Comparison of ENCODE assay signal across 8 mouse cellular contexts in the genomic region with DNA sequence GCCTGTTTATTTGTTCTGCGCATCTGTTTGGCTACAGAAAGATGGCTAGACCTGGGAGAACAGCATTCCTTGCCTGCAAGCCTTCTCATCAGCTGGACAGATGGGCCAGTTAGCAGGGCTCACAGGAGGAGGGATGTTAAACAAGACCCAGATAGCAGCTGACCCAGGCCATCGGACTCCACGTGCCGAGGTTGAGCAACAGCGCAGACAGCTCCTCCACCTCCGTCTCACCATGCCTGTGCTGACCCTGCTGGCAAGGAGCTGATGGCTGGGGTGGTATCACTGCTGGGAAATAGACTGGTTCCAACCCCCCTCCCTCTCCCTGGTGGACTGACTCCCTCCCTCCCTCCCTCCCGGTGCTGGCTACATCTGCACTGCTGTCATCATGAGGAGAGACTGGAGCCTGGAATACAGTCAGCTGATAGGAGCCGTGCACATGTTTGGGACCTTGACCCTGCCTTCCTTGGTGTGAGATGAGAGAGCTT.
DNase-seq lines count a peak whose midpoint lies in the region; ATAC-seq and TF ChIP-seq lines count a peak whose summit lies in the region.

No protein-coding gene starts in this region.

- H3K9ac ChIP-seq in intestine, embryonic 16.5 days (ENCODE audit: low read depth, low read length), result no peak overlapping the region
- no peak overlapping the region for H3K9ac ChIP-seq in intestine, postnatal 0 days (ENCODE audit: low read depth, low read length)

- no peak for TF ChIP-seq CTCF in intestine, postnatal 0 days (IDR thresholded peaks at IDR 0.05; ENCODE audit: low read depth)

- no peaks in the 10 kb centered on the region for H3K9me3 ChIP-seq in intestine, embryonic 16.5 days (ENCODE audit: control insufficient read depth, low read length)
- no peaks in the 10 kb centered on the region for H3K9me3 ChIP-seq in intestine, postnatal 0 days (ENCODE audit: control insufficient read depth)

- H3K27me3 ChIP-seq in intestine, embryonic 16.5 days (replicated peaks; ENCODE audit: control insufficient read depth, insufficient read depth, low read length), result no peaks in the 10 kb centered on the region
- H3K27me3 ChIP-seq in intestine, postnatal 0 days (replicated peaks; ENCODE audit: control insufficient read depth, insufficient read depth, low read length), result no peaks in the 10 kb centered on the region

- H3K4me3 ChIP-seq in intestine, embryonic 16.5 days (ENCODE audit: low read length), result no peak overlapping the region
- no peak overlapping the region for H3K4me3 ChIP-seq in intestine, postnatal 0 days (ENCODE audit: low read depth, low read length)

- H3K4me2 ChIP-seq in intestine, embryonic 16.5 days (ENCODE audit: low read depth, low read length), result no peak overlapping the region
- no peak overlapping the region for H3K4me2 ChIP-seq in intestine, postnatal 0 days (replicated peaks; ENCODE audit: low read depth)

- H3K4me1 ChIP-seq in intestine, embryonic 16.5 days (ENCODE audit: control insufficient read depth, insufficient read depth, low read length), result 0 out of 2 replicates have a peak, but pooled peaks cover 3% of the 10 kb centered on the region
- no peaks in the 10 kb centered on the region for H3K4me1 ChIP-seq in intestine, postnatal 0 days (replicated peaks; ENCODE audit: control insufficient read depth, insufficient read depth, low read length)

- peak; percentile 42 for ATAC-seq in intestine, embryonic 16.5 days
- no peak for ATAC-seq in intestine, postnatal 0 days
- ATAC-seq in activated CD4-positive, CD25-positive, alpha-beta regulatory T cell, adult 4 months, result no peak

- H3K36me3 ChIP-seq in intestine, embryonic 16.5 days (ENCODE audit: control insufficient read depth, insufficient read depth, low read length), result no peaks in the 10 kb centered on the region
- H3K36me3 ChIP-seq in intestine, postnatal 0 days (ENCODE audit: control insufficient read depth, insufficient read depth), result no peaks in the 10 kb centered on the region

- H3K27ac ChIP-seq in intestine, embryonic 16.5 days (ENCODE audit: low read length), result no peak overlapping the region
- H3K27ac ChIP-seq in intestine, postnatal 0 days (ENCODE audit: low read depth, low read length), result no peak overlapping the region

- 35% methylated on average over 8 of the region's 8 CpGs for WGBS in intestine, embryonic 16.5 days
- WGBS in intestine, postnatal 0 days, result 29% methylated on average over 8 of the region's 8 CpGs

- DNase-seq in adipocyte (ENCODE audit: low spot score), result peak; percentile 16
- peak; percentile 39 to 57 for DNase-seq in gastrocnemius, adult 8-10 months (ENCODE audit: low spot score in 2 of 2)
- DNase-seq in heart, postnatal 4 days, result peak; percentile 60
- DNase-seq in natural killer cell, adult 2 months (ENCODE audit: low spot score in 2 of 2), result no peak
- no peak for DNase-seq in cerebellum, postnatal 4 days (ENCODE audit: low spot score in 2 of 2)

Comparison
In these comparisons a context has a peak if more than half of its experiments do, and no peak if none do; other contexts are left out.
1. DNase-seq: peak in adipocyte (single experiment), gastrocnemius, adult 8-10 months (2 of 2) and heart, postnatal 4 days (single experiment); none in natural killer cell, adult 2 months (0 of 2) and cerebellum, postnatal 4 days (0 of 2).